Mouse (Mus musculus) stomach, embryonic 16.5 days (tissue): ENCODE measurements around the gene Cox11. TPM values are rescaled to one million over a fixed set of nuclear protein-coding genes. Genes with fewer than 3 reads are reported as not detected.

Experiments
- ATAC-seq: fragments of 200-750 bp; cut with Nextera tagmentation; 2 replicates; pipeline ENCODE4 v1.8.0; 2017; ENCODE audit warnings: moderate number of reproducible peaks, moderate TSS enrichment; ENCODE audit not compliant: insufficient read depth, low FRiP score
- H3K27ac ChIP-seq: fragments of 300-500 bp; sonication (generic); 2 replicates; pipeline ENCODE4 v1.5.1; 2014; ENCODE audit warnings: low read length
- H3K27me3 ChIP-seq: fragments of 300-500 bp; sonication (generic); 2 replicates; pipeline ENCODE4 v1.6.1; 2014; ENCODE audit warnings: low read length, control low read depth, mixed read lengths; ENCODE audit not compliant: control insufficient read depth, insufficient read depth
- H3K36me3 ChIP-seq: fragments of 300-500 bp; sonication (generic); 2 replicates; pipeline ENCODE4 v1.6.1; 2014; ENCODE audit warnings: low read length; ENCODE audit not compliant: control insufficient read depth, insufficient read depth
- H3K4me1 ChIP-seq: fragments of 300-500 bp; sonication (generic); 2 replicates; pipeline ENCODE4 v1.6.1; 2014; ENCODE audit warnings: low read length, control low read depth, mixed read lengths; ENCODE audit not compliant: control insufficient read depth, insufficient read depth
- H3K4me2 ChIP-seq: fragments of 300-500 bp; sonication (generic); 2 replicates; pipeline ENCODE4 v1.6.1; 2014; ENCODE audit warnings: low read depth, low read length, mixed read lengths
- H3K4me3 ChIP-seq: fragments of 300-500 bp; sonication (generic); replicated peaks from 2 replicates; pipeline ENCODE4 v1.5.1; 2014; ENCODE audit warnings: mild to moderate bottlenecking, low read length
- H3K9ac ChIP-seq: fragments of 300-500 bp; sonication (generic); 2 replicates; pipeline ENCODE4 v1.6.1; 2014; ENCODE audit warnings: low read length
- H3K9me3 ChIP-seq: fragments of 300-500 bp; sonication (generic); replicated peaks from 2 replicates; pipeline ENCODE4 v1.6.1; 2016; ENCODE audit warnings: low read length, control low read depth; ENCODE audit not compliant: control insufficient read depth
- WGBS: fragments of 180-500 bp; shearing (Covaris S2); extraction: QIAGEN DNeasy Blood & Tissue Kit; methylation state at CpG from one replicate; pipeline ENCODE4 v1.1.7; 2014; 5-methylcytosine and 5-hydroxymethylcytosine counted together
- polyA plus RNA-seq: library from polyadenylated mRNA; unstranded; fragments of >200 nt; fragmentation: Nextera tagmentation; extraction: Ambion mirVana; gene quantifications from 2 replicates; pipeline ENCODE4 v1.2.1, GENCODE M21; 2015

Cox11 gene
- polyA plus RNA-seq, 1 experiment from 2014 or later: 31.3 TPM

GRCm38 (mm10) chr11:90623477-90623876 is 14.5 kb upstream of the Cox11 start:
- no peaks in the 10 kb centered on the region for H3K27me3 ChIP-seq
- H3K4me2 ChIP-seq: no peak overlapping the region
- H3K36me3 ChIP-seq: no peaks in the 10 kb centered on the region
- no peak overlapping the region for H3K27ac ChIP-seq
- ATAC-seq: no peak
- WGBS: 51% methylated on average over 6 of the region's 6 CpGs
- no peaks in the 10 kb centered on the region for H3K9me3 ChIP-seq
- H3K4me1 ChIP-seq: no peaks in the 10 kb centered on the region
- H3K4me3 ChIP-seq: no peak overlapping the region
- H3K9ac ChIP-seq: no peak overlapping the region

DNA sequence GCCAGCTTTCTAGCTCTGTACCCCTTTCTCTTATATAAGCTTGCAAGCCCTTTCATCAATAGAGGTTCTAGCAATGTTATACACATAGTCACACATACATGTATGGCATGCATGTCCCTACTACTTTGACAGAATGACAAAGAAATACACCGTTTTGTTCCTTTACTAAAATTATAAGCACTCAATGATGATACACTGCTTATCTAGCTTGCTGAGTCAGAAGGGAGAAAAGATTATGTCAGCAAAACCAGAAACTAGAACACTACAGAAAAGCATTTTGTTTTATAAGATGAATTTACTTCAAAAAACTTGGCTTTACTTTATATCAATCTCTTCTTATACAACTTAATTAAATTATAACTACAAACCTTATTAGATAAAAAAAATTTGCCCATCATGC is 12.8 kb upstream of the Cox11 start:
- Histone ChIP-seq H3K4me1 (no peaks in the 10 kb centered on the region), H3K4me3 (no peak overlapping the region), H3K4me2 (no peak overlapping the region), H3K9me3 (no peaks in the 10 kb centered on the region), H3K27me3 (no peaks in the 10 kb centered on the region), H3K9ac (no peak overlapping the region), H3K27ac (no peak overlapping the region), H3K36me3 (no peaks in the 10 kb centered on the region)
- WGBS: 74% methylated on average over 1 of the region's 1 CpGs
- no peak for ATAC-seq

DNA sequence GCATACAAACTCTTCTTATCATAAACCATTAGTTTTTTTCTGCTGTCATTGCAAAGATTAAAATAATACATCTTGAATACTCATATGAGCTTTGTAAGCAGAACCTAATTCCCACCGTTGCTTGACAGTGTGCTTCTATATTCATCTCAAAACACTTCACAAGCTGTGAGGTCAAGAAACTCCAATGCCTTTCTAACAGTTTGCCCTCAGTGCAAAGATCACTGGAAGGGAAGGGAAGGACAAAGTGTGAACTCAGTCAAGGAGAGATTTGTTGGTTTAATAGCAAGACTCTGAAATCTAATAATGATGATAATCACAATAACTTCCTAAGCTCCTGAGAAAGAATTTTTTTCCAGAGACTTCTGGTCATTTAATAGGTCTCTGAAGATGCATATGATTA is 10.2 kb upstream of the Cox11 start:
- no peak for ATAC-seq
- WGBS: 49% methylated on average over 1 of the region's 1 CpGs
- H3K4me1 ChIP-seq: no peaks in the 10 kb centered on the region

DNA sequence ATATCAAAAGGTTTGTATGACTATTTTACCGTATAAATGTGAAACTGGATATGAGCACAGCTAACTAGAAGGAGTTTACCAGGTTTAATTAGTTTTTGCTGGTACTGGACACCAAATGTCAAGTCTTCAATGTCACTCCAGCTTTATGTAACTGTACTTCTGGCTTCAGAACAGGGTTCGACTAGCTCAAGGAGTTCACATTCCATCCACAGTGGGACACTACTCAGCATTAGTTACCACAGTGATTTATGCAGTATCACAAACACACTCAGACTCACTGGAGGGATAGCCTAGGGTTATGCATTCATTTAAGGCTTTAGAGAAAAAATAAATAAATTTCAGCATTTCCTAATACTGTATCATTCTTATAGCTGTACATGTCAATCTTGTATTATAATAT is 5.5 kb upstream of the Cox11 start:
- H3K4me2 ChIP-seq: no peak overlapping the region
- no peak overlapping the region for H3K27ac ChIP-seq
- 85% methylated on average over 2 of the region's 2 CpGs for WGBS
- no peak overlapping the region for H3K4me3 ChIP-seq
- no peaks in the 10 kb centered on the region for H3K27me3 ChIP-seq
- H3K4me1 ChIP-seq: no peaks in the 10 kb centered on the region; the same call in 1 of the 2 replicates
- no peaks in the 10 kb centered on the region for H3K36me3 ChIP-seq
- H3K9ac ChIP-seq: no peak overlapping the region
- no peak for ATAC-seq
- H3K9me3 ChIP-seq: no peaks in the 10 kb centered on the region

More for the DNA sequence above, 10.2 kb upstream of the Cox11 start:
- H3K27me3 ChIP-seq: no peaks in the 10 kb centered on the region
- no peak overlapping the region for H3K9ac ChIP-seq
- H3K27ac ChIP-seq: no peak overlapping the region
- no peaks in the 10 kb centered on the region for H3K36me3 ChIP-seq
- H3K9me3 ChIP-seq: no peaks in the 10 kb centered on the region
- H3K4me2 ChIP-seq: no peak overlapping the region
- H3K4me3 ChIP-seq: no peak overlapping the region

DNA sequence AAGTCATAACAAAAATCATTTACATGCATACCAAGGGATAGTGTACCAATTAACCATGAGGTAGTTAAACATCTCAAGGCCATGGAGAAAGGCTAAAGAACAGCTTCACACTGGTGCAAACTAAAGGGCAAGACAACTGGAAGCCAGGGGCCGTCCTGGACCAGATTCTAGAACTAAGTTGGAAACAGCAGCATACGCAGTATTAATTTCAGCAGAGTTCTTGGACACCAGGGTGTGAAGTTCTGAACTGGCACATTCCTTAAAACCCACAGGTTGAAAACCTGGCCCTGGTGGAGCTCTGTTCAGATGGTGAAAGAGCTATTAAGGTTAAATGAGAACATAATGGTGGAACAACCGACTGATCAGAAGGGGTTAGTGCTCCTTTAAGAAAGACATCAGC is 3.3 kb upstream of the Cox11 start:
- 87% methylated on average over 3 of the region's 3 CpGs for WGBS
- Histone ChIP-seq H3K27ac (no peak overlapping the region), H3K36me3 (no peaks in the 10 kb centered on the region), H3K4me2 (no peak overlapping the region), H3K9ac (no peak overlapping the region), H3K4me3 (no peak overlapping the region), H3K27me3 (no peaks in the 10 kb centered on the region), H3K4me1 (peaks cover 3% of the 10 kb centered on the region; the same call in 1 of the 2 replicates), H3K9me3 (no peaks in the 10 kb centered on the region)
- no peak for ATAC-seq

DNA sequence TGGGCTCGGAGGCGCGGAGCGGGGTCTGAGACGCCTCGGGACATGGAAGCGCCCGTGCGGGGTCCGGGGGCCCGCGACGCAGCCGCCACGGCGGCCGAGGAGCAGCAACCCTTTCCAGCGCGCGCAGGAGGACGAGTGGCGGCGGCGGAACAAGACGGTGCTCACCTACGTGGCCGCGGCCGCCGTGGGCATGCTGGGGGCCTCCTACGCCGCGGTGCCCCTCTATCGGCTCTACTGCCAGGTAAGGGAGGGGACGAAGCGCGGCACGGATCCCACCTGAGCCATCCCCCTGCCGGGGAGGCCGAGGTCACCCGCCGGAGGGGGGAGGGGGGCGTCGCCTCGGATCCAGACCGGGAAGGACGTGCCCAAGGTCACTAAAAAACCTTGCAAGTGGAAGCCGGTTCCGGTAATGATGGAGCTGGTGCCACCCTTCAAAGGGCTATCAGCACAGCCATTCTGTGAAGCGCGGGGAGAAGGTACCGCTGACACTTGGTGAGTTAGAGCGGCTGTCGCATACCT is 398 bp downstream of the Cox11 start:
- peak overlapping the region; percentile 91 for H3K27ac ChIP-seq
- no peaks in the 10 kb centered on the region for H3K27me3 ChIP-seq
- ATAC-seq: peak; percentile 70; the same call in 1 of the 2 replicates
- 0% methylated on average over 53 of the region's 54 CpGs for WGBS
- H3K9me3 ChIP-seq: no peaks in the 10 kb centered on the region
- peaks cover 4% of the 10 kb centered on the region for H3K4me1 ChIP-seq
- peak overlapping the region; percentile 99 for H3K9ac ChIP-seq
- H3K4me2 ChIP-seq: peak overlapping the region; percentile 73
- peak overlapping the region; percentile 83 for H3K4me3 ChIP-seq
- no peaks in the 10 kb centered on the region; the same call in 1 of the 2 replicates for H3K36me3 ChIP-seq

- Histone ChIP-seq H3K9me3 (no peaks in the 10 kb centered on the region), H3K27ac (no peak overlapping the region), H3K27me3 (no peaks in the 10 kb centered on the region), H3K4me3 (no peak overlapping the region), H3K9ac (no peak overlapping the region), H3K4me2 (no peak overlapping the region), H3K36me3 (peaks cover 24% of the 10 kb centered on the region), H3K4me1 (no peaks in the 10 kb centered on the region)
- no peak for ATAC-seq
- WGBS: 78% methylated on average over 6 of the region's 6 CpGs
Measured at GRCm38 (mm10) chr11:90649777-90650176, 11.8 kb downstream of the Cox11 start.

- H3K4me3 ChIP-seq: no peak overlapping the region
- no peak for ATAC-seq
- H3K36me3 ChIP-seq: peaks cover 27% of the 10 kb centered on the region
- no peaks in the 10 kb centered on the region for H3K27me3 ChIP-seq
- WGBS: 72% methylated on average over 9 of the region's 9 CpGs
- H3K4me1 ChIP-seq: no peaks in the 10 kb centered on the region
- no peak overlapping the region for H3K9ac ChIP-seq
- H3K27ac ChIP-seq: no peak overlapping the region
- H3K4me2 ChIP-seq: no peak overlapping the region
- H3K9me3 ChIP-seq: no peaks in the 10 kb centered on the region
Measured at GRCm38 (mm10) chr11:90650231-90650885, 12.4 kb downstream of the Cox11 start.

- Histone ChIP-seq H3K36me3 (peaks cover 22% of the 10 kb centered on the region), H3K4me3 (no peak overlapping the region), H3K9me3 (no peaks in the 10 kb centered on the region), H3K9ac (no peak overlapping the region), H3K27ac (no peak overlapping the region), H3K4me2 (no peak overlapping the region), H3K27me3 (no peaks in the 10 kb centered on the region), H3K4me1 (no peaks in the 10 kb centered on the region)
- ATAC-seq: no peak
- 88% methylated on average over 4 of the region's 4 CpGs for WGBS
Measured at GRCm38 (mm10) chr11:90652603-90653002, 14.6 kb downstream of the Cox11 start.
